Mouse (Mus musculus) layer of hippocampus, adult 2 months (tissue): ENCODE data around the gene Nectin4. TPM values are rescaled to one million over a fixed set of nuclear protein-coding genes. Genes with fewer than 3 reads are reported as not detected.
A peak's percentile ranks its signal among the peaks of the same experiment; 100 is the strongest.

ENCODE experiments used
- DNase-seq, 2 experiments: peaks; one replicate each; pipeline ENCODE4 v3.0.0; 2022; ENCODE audit warnings: low spot score in 2 of 2
- H3K27ac ChIP-seq: fragments of 200-600 bp; 2 replicates; pipeline ENCODE4 v1.8.1; 2022
- H3K4me3 ChIP-seq: fragments of 200-600 bp; 2 replicates; pipeline ENCODE4 v1.8.1; 2022; ENCODE audit warnings: mild to moderate bottlenecking
- CTCF ChIP-seq: fragments of 200-600 bp; conservative IDR thresholded peaks from 2 replicates; pipeline ENCODE4 v1.8.1; 2022; ENCODE audit warnings: antibody characterized with exemption, mild to moderate bottlenecking, moderate library complexity
- total RNA-seq, 2 experiments: library from RNA; stranded (reverse); gene quantifications; 2 replicates each; pipeline ENCODE4 v1.2.3; 2021

Gene Nectin4
- total RNA-seq, 2 experiments from 2014 or later, result 5.1 to 6.1 TPM

GRCm38 (mm10) chr1:171365934-171366333 lies 4.0 kb upstream of the Nectin4 start:
- no peak overlapping the region for H3K4me3 ChIP-seq
- TF ChIP-seq CTCF, result no peak
- H3K27ac ChIP-seq, result no peak overlapping the region
- no peak for DNase-seq

GRCm38 (mm10) chr1:171372880-171373279 lies 3.0 kb downstream of the Nectin4 start:
- Histone ChIP-seq H3K27ac (no peak overlapping the region), H3K4me3 (no peak overlapping the region)
- no peak for DNase-seq
- no peak for TF ChIP-seq CTCF

DNA sequence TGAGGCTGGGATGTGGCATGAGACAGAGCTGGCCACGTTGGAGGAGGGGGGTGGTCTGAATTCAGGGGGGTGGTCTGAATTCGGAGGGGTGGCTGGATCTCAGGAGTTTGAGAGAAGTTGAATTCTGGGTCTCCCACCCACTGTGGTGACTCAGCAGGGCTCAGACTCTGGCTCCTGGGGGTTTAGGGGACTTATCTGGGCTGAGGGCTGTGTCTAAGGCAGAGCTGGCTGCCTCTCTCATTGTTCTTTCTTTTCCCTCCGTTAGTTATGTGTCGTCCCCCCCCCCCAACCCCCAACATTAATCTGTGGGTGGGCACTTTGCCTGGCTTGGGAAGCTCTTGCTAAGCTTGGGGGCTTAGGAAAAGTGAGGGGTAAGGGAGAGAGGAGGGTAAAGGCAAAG lies 4.0 kb downstream of the Nectin4 start:
- Histone ChIP-seq H3K4me3 (no peak overlapping the region), H3K27ac (no peak overlapping the region)
- no peak for DNase-seq
- TF ChIP-seq CTCF, result no peak

- no peak for DNase-seq
- no peak for TF ChIP-seq CTCF
- no peak overlapping the region for H3K4me3 ChIP-seq
- no peak overlapping the region for H3K27ac ChIP-seq
These were observed 5.8 kb downstream of the Nectin4 start for GRCm38 (mm10) chr1:171375646-171376097.

DNA sequence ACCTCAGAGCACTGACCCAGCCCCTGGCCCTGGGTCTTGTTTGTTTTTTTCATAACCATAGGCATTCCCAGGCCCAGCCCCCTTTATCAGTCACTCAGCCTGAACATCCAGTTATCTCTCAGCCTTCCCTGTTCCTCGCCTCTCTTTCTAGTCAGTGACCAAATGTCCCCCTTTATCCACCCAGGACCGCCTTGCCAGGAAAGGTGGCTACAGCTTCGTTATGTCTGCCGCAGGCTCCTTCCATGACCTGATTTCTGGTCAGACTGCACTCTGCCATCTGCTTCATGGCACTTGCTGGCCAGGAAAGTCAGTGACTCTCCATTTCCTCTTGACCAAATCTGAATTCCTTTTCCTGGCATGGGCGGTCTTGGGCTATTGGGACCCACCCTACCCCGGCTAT lies 8.4 kb downstream of the Nectin4 start:
- Histone ChIP-seq H3K27ac (no peak overlapping the region), H3K4me3 (no peak overlapping the region)
- no peak for DNase-seq
- no peak for TF ChIP-seq CTCF

GRCm38 (mm10) chr1:171379935-171380599 lies 10.2 kb downstream of the Nectin4 start:
- H3K4me3 ChIP-seq, result peak overlapping the region; percentile 50
- DNase-seq, result peak; percentile 76 to 82
- H3K27ac ChIP-seq, result peak overlapping the region; percentile 70
- peak; percentile 85 for TF ChIP-seq CTCF

- no peak overlapping the region for H3K27ac ChIP-seq
- peak; percentile 49 for TF ChIP-seq CTCF
- no peak overlapping the region for H3K4me3 ChIP-seq
- DNase-seq, result no peak
These were observed 12.3 kb downstream of the Nectin4 start for GRCm38 (mm10) chr1:171382096-171382620.

DNA sequence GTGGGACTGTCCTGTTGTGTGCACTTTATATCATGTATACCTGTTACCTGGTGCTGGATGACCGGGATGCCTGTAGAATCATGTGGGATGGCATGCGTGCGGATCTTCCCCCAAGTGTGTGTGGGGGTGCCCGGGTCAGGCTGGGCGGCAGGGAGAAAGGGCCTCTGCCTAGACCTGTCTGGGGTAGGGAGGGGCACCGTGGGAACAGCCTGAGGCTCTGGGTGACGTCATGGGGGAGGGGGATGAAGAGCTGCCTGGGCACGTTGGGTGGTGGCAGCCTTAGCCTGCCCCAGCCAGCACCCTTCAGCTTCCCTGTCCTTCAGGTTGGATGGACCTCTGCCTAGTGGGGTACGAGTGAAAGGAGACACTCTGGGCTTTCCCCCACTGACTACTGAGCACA lies 14.5 kb downstream of the Nectin4 start:
- H3K4me3 ChIP-seq, result no peak overlapping the region
- H3K27ac ChIP-seq, result no peak overlapping the region
- TF ChIP-seq CTCF, result no peak
- DNase-seq, result no peak

GRCm38 (mm10) chr1:171385171-171385570 lies 15.3 kb downstream of the Nectin4 start:
- no peak overlapping the region for H3K4me3 ChIP-seq
- peak; percentile 18; the same call in 1 of the 2 replicates for TF ChIP-seq CTCF
- DNase-seq, result no peak

DNA sequence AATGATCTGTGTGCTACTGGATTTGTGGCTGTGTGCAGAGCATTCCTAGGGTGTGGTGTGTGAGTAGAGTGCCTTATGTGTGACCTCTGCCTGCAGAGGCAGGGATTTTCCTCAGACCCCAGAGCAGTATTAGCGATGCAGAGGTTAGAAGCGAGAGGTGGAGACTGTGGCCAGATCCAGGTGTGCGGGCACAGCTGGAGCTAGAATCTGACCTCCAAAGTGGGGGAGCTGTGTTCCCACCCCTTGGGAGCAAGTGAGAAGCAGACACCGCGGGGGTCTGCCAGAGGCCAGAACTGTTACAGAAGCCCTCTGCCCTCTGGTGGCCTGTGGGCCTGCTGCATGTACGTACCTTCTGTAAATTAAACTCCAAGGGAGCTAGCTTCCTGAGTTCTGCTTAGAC lies 17.2 kb downstream of the Nectin4 start:
- H3K27ac ChIP-seq, result no peak overlapping the region
- no peak overlapping the region for H3K4me3 ChIP-seq
- TF ChIP-seq CTCF, result peak; percentile 62
- DNase-seq, result no peak

More at GRCm38 (mm10) chr1:171385171-171385570, 15.3 kb downstream of the Nectin4 start:
- H3K27ac ChIP-seq, result no peak overlapping the region

DNA sequence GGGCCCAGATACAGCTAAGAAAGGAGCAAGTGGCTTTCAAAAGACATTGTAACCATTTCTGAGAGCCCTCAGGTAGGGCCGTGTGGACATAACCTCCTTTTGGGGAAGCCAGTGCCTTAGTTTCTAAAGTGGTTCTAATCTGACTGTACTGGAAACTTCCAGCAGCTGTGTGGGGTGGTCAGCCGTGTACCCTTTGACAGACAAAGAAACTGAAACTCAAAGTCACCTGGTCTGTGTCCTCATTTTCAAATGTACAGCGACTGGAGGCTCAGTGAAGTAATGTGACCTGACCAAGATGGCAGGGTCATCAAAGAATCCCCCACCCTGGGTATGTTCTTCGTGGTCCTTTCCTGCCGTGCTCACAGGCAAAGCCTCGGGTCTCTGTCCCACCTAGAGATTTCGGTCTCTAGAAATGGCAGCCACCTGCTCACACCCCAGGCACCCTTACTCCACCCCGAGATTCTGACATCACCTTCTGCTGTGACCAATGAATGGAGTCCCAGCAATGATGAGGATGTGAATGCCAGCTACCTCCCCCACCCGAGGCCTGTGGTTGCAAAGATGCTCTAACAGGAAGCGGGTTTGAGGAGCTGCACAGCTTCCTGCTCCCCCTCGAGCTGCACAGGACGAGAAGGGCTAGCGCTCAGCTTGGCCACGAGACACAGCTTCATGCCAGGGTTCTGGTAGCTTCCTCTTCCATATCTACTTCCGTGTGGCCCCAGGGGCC lies 18.6 kb downstream of the Nectin4 start, which contains the start of gene Arhgap30:
Arhgap30 (plus strand) TSS at position 579 of the 727 bp plus-strand sequence.
- DNase-seq, result peak in 1 of 2 experiments; percentile 24
- no peak for TF ChIP-seq CTCF
- H3K27ac ChIP-seq, result peak within 1 kb of the TSS; percentile 39; the same call in 1 of the 2 replicates
- no peak within 1 kb of the TSS for H3K4me3 ChIP-seq

GRCm38 (mm10) chr1:171390101-171390500 lies 20.2 kb downstream of the Nectin4 start:
- DNase-seq, result no peak
- no peak overlapping the region for H3K4me3 ChIP-seq
- no peak overlapping the region for H3K27ac ChIP-seq
- TF ChIP-seq CTCF, result no peak

DNA sequence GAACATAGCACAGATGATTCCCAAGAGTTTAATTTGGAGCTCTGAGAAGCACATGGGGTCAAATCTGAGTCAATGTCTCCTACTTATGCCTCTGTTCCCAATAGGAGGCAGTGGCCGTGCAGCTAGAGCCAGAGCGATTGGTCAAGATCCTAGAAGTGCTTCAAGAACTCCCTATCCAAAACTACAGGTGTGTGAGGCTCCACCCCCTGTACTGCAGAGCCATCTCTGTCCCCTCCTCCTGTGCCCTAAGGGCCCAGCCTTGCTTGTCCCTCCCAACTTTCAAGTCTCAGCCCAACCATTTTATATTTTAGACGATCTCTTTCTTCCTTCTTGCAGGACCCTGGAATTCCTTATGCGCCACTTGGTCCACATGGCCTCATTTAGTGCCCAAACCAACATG lies 31.9 kb downstream of the Nectin4 start:
- Histone ChIP-seq H3K4me3 (no peak overlapping the region), H3K27ac (no peak overlapping the region)
- TF ChIP-seq CTCF, result no peak
- DNase-seq, result no peak
